Mouse (Mus musculus) left cerebral cortex, adult 18-20 months (tissue): Measurements from ENCODE around the gene Astl. TPM values are rescaled to one million over a fixed set of nuclear protein-coding genes. Genes with fewer than 3 reads are reported as not detected.

ENCODE experiments used
- DNase-seq, 2 experiments: peaks; one replicate each; pipeline ENCODE4 v3.0.0; 2021 to 2022; ENCODE audit warnings: low spot score in 2 of 2, mixed read lengths in 1 of 2
- total RNA-seq, 2 experiments: library from RNA; stranded (reverse); gene quantifications; 2 replicates each; pipeline ENCODE4 v1.2.3; 2021

Gene Astl
- total RNA-seq, 2 experiments from 2014 or later: not detected

GRCm38 (mm10) chr2:127398738-127399137, 60.3 kb downstream of the Astl start:
- no peak for DNase-seq

Other genes starting within 250 kb of the Astl start
- gene Ncaph, start 204.7 kb upstream of the Astl start, total RNA-seq: 1 to 10 TPM in 1 of 2 experiments, under 1 TPM in 1; 0.91 to 1.0 TPM
- 1 to 10 TPM; 2.1 to 3.4 TPM for gene Itpripl1, start 195.2 kb upstream of the Astl start, total RNA-seq
- gene 1810024B03Rik, start 130.4 kb upstream of the Astl start, total RNA-seq: under 1 TPM; 0.49 to 0.53 TPM
- gene Snrnp200, start 130.3 kb upstream of the Astl start, total RNA-seq: 10 to 100 TPM; 88.7 to 89.3 TPM
- 10 to 100 TPM; 80.7 to 84.2 TPM for gene Ciao1, start 90.8 kb upstream of the Astl start, total RNA-seq
- 10 to 100 TPM; 78.9 to 88.5 TPM for gene Tmem127, start 90.7 kb upstream of the Astl start, total RNA-seq
- 100 to 1,000 TPM; 100 to 104 TPM for gene Stard7, start 68.4 kb upstream of the Astl start, total RNA-seq
- 1 to 10 TPM; 2.1 to 2.6 TPM for gene Dusp2, start 2.5 kb upstream of the Astl start, total RNA-seq
- 1 to 10 TPM in 1 of 2 experiments, under 1 TPM in 1; 0.60 to 1.0 TPM for gene Adra2b, start 24.6 kb downstream of the Astl start, total RNA-seq
- gene Gpat2, start 86.6 kb downstream of the Astl start, total RNA-seq: under 1 TPM; 0.30 to 0.49 TPM
- gene Fahd2a, start 105.9 kb downstream of the Astl start, total RNA-seq: 10 to 100 TPM; 18.3 to 19.4 TPM
- 100 to 1,000 TPM; 114 to 130 TPM for gene Kcnip3, start 183.5 kb downstream of the Astl start, total RNA-seq
- gene Prom2, start 202.8 kb downstream of the Astl start, total RNA-seq: under 1 TPM; 0.49 to 0.53 TPM
- gene Zfp661, start 248.5 kb downstream of the Astl start, total RNA-seq: 1 to 10 TPM; 7.2 to 7.7 TPM
- 10 to 100 TPM; 83.1 to 91.3 TPM for gene Mrps5, start 248.6 kb downstream of the Astl start, total RNA-seq